Mouse (Mus musculus): ENCODE data around the gene Gm47955.
"Not testable (repeated sequence)": the region's sequence is repeated elsewhere in the genome, so short reads cannot be mapped to it uniquely, and the experiment has no call there.

The Gm47955 gene

GRCm38 (mm10) chr1:82992093-82992492 lies 32.0 kb downstream of the Gm47955 start:
- DNase-seq (ENCODE audit: low spot score in 2 of 2) = no peak

- no peak for DNase-seq (ENCODE audit: low spot score in 2 of 2)
These were observed 33.9 kb downstream of the Gm47955 start for GRCm38 (mm10) chr1:82993947-82994346.

- DNase-seq (ENCODE audit: low spot score in 2 of 2) = not testable (repeated sequence)
These were observed 40.2 kb downstream of the Gm47955 start, which contains the start of gene Gm47959 for GRCm38 (mm10) chr1:83000306-83000705. TSS of gene Gm47959 (plus strand) at chr1:83000548.

- DNase-seq (ENCODE audit: low spot score in 2 of 2) = no peak
These were observed 46.4 kb downstream of the Gm47955 start for GRCm38 (mm10) chr1:83006218-83007179.

- no peak for DNase-seq (ENCODE audit: low spot score in 2 of 2)
These were observed 47.4 kb downstream of the Gm47955 start for GRCm38 (mm10) chr1:83007471-83007870.
